Mouse (Mus musculus) neural tube, embryonic 12.5 days (tissue): ENCODE measurements around the gene Exosc1. TPM values are rescaled to one million over a fixed set of nuclear protein-coding genes. Genes with fewer than 3 reads are reported as not detected.
A peak's percentile ranks its signal among the peaks of the same experiment; 100 is the strongest.
"Not testable (repeated sequence)": the region's sequence is repeated elsewhere in the genome, so short reads cannot be mapped to it uniquely, and the experiment has no call there.

Source experiments
- ATAC-seq: fragments of 200-750 bp; cut with Nextera tagmentation; 2 replicates; pipeline ENCODE4 v1.8.0; 2017; ENCODE audit warnings: low read depth, mild to moderate bottlenecking, moderate TSS enrichment, moderate library complexity; ENCODE audit not compliant: low FRiP score
- H3K27ac ChIP-seq: fragments of 300-500 bp; sonication (generic); 2 replicates; pipeline ENCODE4 v1.5.1; 2016
- H3K27me3 ChIP-seq: fragments of 300-500 bp; sonication (generic); replicated peaks from 2 replicates; pipeline ENCODE4 v1.6.1; 2016; ENCODE audit warnings: mild to moderate bottlenecking
- H3K36me3 ChIP-seq: fragments of 300-500 bp; sonication (generic); 2 replicates; pipeline ENCODE4 v1.6.1; 2016; ENCODE audit warnings: mild to moderate bottlenecking
- H3K4me1 ChIP-seq: fragments of 300-500 bp; sonication (generic); 2 replicates; pipeline ENCODE4 v1.6.1; 2016
- H3K4me2 ChIP-seq: fragments of 300-500 bp; sonication (generic); replicated peaks from 2 replicates; pipeline ENCODE4 v1.6.1; 2016; ENCODE audit warnings: mild to moderate bottlenecking
- H3K4me3 ChIP-seq: fragments of 300-500 bp; sonication (generic); 2 replicates; pipeline ENCODE4 v1.5.1; 2016
- H3K9ac ChIP-seq: fragments of 300-500 bp; sonication (generic); 2 replicates; pipeline ENCODE4 v1.6.1; 2016; ENCODE audit warnings: mild to moderate bottlenecking
- H3K9me3 ChIP-seq: fragments of 300-500 bp; sonication (generic); 2 replicates; pipeline ENCODE4 v1.6.1; 2016; ENCODE audit warnings: mild to moderate bottlenecking
- WGBS: fragments of 180-500 bp; shearing (Covaris S2); methylation state at CpG from one replicate; pipeline ENCODE4 v1.1.7; 2016; 5-methylcytosine and 5-hydroxymethylcytosine counted together
- polyA plus RNA-seq: library from polyadenylated mRNA; unstranded; fragments of >200 nt; fragmentation: Nextera tagmentation; extraction: Ambion mirVana; gene quantifications from 2 replicates; pipeline ENCODE4 v1.2.1, GENCODE M21; 2016

Gene Exosc1
- polyA plus RNA-seq, 1 experiment from 2014 or later: 67.0 TPM

DNA sequence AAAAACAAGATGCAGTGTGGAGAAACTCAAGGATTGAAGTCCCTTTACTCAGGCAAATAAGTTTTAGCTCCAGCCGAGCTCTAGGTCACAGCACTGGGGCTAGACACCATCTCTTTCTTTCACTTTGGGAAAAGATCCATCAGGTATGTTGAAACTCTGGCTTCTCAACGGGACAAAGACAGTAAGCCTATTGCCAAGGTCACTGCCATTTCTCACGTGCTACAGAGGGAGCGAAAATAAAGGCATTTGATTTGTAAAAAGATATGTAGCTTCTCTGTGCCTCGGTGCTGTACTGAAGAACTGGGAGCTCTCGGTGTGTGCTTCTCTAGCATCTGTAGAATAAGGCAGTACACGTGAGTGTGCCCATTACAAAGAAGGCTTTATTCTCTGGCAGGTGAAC lies 10.6 kb upstream of the Exosc1 start:
- no peaks in the 10 kb centered on the region for H3K27me3 ChIP-seq
- 0 out of 2 replicates have a peak, but pooled peaks cover 4% of the 10 kb centered on the region for H3K9me3 ChIP-seq
- no peak overlapping the region for H3K9ac ChIP-seq
- H3K27ac ChIP-seq: no peak overlapping the region
- H3K4me1 ChIP-seq: no peaks in the 10 kb centered on the region
- peaks cover 92% of the 10 kb centered on the region for H3K36me3 ChIP-seq
- WGBS: 91% methylated on average over 7 of the region's 7 CpGs
- no peak overlapping the region for H3K4me3 ChIP-seq
- ATAC-seq: no peak
- H3K4me2 ChIP-seq: no peak overlapping the region

GRCm38 (mm10) chr19:41938539-41938938 lies 5.3 kb upstream of the Exosc1 start:
- ATAC-seq: no peak
- H3K36me3 ChIP-seq: peaks cover 64% of the 10 kb centered on the region
- no peak overlapping the region for H3K4me3 ChIP-seq
- H3K27me3 ChIP-seq: no peaks in the 10 kb centered on the region
- H3K27ac ChIP-seq: no peak overlapping the region
- no peak overlapping the region for H3K4me2 ChIP-seq
- peaks cover 8% of the 10 kb centered on the region for H3K4me1 ChIP-seq
- no peak overlapping the region for H3K9ac ChIP-seq
- 94% methylated on average over 5 of the region's 5 CpGs for WGBS
- H3K9me3 ChIP-seq: no peaks in the 10 kb centered on the region

DNA sequence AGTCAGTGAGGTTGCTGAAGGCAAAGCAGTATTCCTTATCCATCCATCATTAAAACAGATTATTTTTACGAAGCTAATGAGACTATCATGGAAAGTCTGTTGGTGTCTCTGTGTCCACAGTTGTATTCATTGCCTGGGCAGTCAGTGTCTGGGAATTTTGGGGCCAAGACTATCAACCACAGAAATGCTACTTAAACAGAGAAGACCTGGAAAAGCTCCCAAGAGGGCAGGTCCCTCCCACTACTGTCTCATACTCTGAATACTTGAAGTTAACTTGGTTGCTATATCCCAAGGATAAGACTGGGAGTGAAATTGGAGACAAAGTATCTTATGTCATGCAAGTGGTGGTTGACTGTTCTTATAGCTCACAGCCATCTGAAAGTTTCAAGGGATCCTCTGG lies 2.7 kb upstream of the Exosc1 start:
- Histone ChIP-seq H3K4me2 (no peak overlapping the region), H3K4me3 (no peak overlapping the region), H3K27me3 (no peaks in the 10 kb centered on the region), H3K9me3 (no peaks in the 10 kb centered on the region), H3K4me1 (peaks cover 8% of the 10 kb centered on the region), H3K36me3 (peaks cover 44% of the 10 kb centered on the region), H3K27ac (no peak overlapping the region), H3K9ac (no peak overlapping the region)
- 90% methylated on average over 1 of the region's 1 CpGs for WGBS
- no peak for ATAC-seq

GRCm38 (mm10) chr19:41934124-41934523 lies 901 bp upstream of the Exosc1 start:
- H3K27ac ChIP-seq: no peak overlapping the region
- H3K27me3 ChIP-seq: no peaks in the 10 kb centered on the region
- H3K9me3 ChIP-seq: no peaks in the 10 kb centered on the region
- H3K4me1 ChIP-seq: peaks cover 8% of the 10 kb centered on the region
- 12% methylated on average over 6 of the region's 6 CpGs for WGBS
- peak overlapping the region; percentile 79 for H3K4me2 ChIP-seq
- H3K4me3 ChIP-seq: peak overlapping the region; percentile 89
- peaks cover 35% of the 10 kb centered on the region for H3K36me3 ChIP-seq
- ATAC-seq: no peak
- peak overlapping the region; percentile 72 for H3K9ac ChIP-seq

GRCm38 (mm10) chr19:41932686-41933085 lies 537 bp downstream of the Exosc1 start:
- peak overlapping the region; percentile 89 for H3K4me3 ChIP-seq
- H3K36me3 ChIP-seq: peaks cover 35% of the 10 kb centered on the region
- peak; percentile 27 for ATAC-seq
- H3K27ac ChIP-seq: peak overlapping the region; percentile 59; the same call in 1 of the 2 replicates
- peaks cover 8% of the 10 kb centered on the region for H3K4me1 ChIP-seq
- H3K4me2 ChIP-seq: peak overlapping the region; percentile 79
- H3K27me3 ChIP-seq: no peaks in the 10 kb centered on the region
- no peaks in the 10 kb centered on the region for H3K9me3 ChIP-seq
- H3K9ac ChIP-seq: peak overlapping the region; percentile 77
- WGBS: under 1% methylated on average over 28 of the region's 28 CpGs

DNA sequence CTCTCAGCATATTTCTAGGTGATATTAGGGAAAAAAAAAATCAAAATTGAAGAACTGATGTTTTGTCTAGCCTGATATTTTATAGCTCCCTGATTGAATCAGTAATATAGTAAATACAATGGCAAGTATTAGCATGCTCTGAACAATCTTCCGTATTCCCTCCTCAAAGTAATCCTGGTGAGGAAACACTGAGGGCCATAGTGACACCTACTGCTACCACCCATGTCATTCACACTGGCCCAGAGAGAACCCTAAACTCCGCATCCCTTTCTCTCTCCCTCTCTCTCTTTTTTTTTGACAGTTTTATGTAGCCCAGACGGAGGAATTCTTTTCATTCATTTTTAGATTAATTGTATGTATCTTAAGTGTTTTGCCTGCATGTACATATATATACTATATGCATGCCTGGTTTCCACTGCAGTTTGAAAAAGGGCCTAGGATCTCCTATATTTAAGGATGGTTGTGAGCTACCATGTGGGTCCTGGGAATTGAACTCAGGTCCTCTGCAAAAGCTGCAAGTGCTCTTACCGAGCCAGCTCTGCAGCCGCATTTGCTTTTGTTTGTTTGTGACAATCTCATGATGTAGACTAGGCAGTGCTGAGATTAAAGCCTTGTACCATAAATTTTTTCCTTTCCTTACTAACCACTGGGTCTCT lies 12.7 kb downstream of the Exosc1 start:
- Histone ChIP-seq H3K4me1 (no peaks in the 10 kb centered on the region), H3K27me3 (no peaks in the 10 kb centered on the region), H3K27ac (no peak overlapping the region), H3K9ac (no peak overlapping the region), H3K36me3 (peaks cover 65% of the 10 kb centered on the region), H3K4me3 (no peak overlapping the region), H3K9me3 (no peaks in the 10 kb centered on the region), H3K4me2 (no peak overlapping the region)
- 85% methylated on average over 5 of the region's 5 CpGs for WGBS
- ATAC-seq: no peak

DNA sequence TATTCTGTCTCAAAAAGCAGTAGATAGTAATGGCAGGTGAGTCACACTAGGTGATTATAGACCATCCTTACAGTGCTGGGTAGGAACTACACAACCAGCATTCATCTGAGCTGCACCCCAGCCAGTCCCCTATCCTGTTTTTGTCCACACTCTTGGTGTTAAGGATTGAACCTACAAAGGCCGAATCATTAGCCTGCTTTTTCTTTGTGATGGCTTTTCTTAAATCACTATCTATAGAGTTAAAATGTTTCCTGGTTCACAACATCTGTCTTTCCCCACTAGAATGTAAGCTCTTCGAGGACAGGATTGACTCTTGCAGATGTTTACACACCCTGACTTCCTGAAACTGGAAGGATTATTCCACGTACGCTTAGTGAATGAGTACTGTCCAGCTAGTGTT lies 13.8 kb downstream of the Exosc1 start:
- no peaks in the 10 kb centered on the region for H3K9me3 ChIP-seq

DNA sequence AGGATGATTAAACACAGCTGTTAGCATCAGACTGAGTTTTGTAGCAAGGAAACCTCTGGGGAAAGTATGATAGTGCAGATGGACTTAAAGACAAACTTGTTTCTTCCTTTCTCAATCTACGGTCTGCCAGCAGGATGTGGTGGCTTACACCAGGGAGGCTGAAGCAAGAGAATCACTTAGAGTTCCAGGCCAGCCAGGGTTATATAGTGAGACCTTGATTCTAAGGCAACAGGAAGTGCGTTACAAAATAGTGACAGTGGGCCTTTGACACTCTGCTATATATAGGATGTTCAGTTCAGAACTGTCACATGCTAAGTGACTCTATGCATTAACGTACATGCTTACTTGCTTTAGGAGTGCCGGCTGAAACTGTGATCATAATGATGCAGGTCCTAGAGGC lies 16.4 kb downstream of the Exosc1 start:
- Histone ChIP-seq H3K9me3 (no peaks in the 10 kb centered on the region), H3K27ac (no peak overlapping the region), H3K36me3 (peaks cover 41% of the 10 kb centered on the region), H3K4me3 (no peak overlapping the region), H3K9ac (no peak overlapping the region), H3K27me3 (no peaks in the 10 kb centered on the region), H3K4me1 (peaks cover 18% of the 10 kb centered on the region), H3K4me2 (no peak overlapping the region)
- no peak for ATAC-seq
- whole genome bisulfite sequencing: 91% methylated on average over 4 of the region's 4 CpGs

More for the DNA sequence above, 13.8 kb downstream of the Exosc1 start:
- H3K36me3 ChIP-seq: peaks cover 60% of the 10 kb centered on the region
- no peak overlapping the region for H3K9ac ChIP-seq
- no peak overlapping the region for H3K4me2 ChIP-seq
- no peak overlapping the region for H3K27ac ChIP-seq
- 80% methylated on average over 4 of the region's 4 CpGs for WGBS
- ATAC-seq: no peak
- H3K4me1 ChIP-seq: no peaks in the 10 kb centered on the region
- H3K4me3 ChIP-seq: no peak overlapping the region
- no peaks in the 10 kb centered on the region for H3K27me3 ChIP-seq

DNA sequence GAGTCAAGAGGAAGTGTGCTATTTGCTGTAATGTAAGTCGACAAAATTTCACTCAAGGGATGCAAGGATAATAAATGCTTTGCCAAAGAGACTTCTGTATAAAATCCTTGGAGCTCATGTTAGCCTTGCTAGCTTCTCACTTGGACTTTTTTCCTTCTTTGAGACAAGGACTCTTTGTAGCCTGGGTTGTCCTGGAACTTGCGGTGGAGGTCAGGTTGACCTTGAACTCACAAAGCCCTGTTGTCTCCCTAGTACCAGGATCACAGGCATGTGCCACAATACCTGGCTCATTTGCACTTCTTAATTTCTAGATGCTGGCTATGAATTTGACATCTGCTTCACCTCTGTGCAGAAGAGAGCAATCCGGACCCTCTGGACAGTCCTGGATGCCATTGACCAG lies 17.9 kb downstream of the Exosc1 start:
- Histone ChIP-seq H3K36me3 (peaks cover 36% of the 10 kb centered on the region), H3K4me3 (no peak overlapping the region), H3K4me2 (no peak overlapping the region), H3K4me1 (peaks cover 18% of the 10 kb centered on the region), H3K9me3 (no peaks in the 10 kb centered on the region), H3K27ac (no peak overlapping the region), H3K27me3 (no peaks in the 10 kb centered on the region), H3K9ac (no peak overlapping the region)
- WGBS: 93% methylated on average over 3 of the region's 3 CpGs
- no peak for ATAC-seq

DNA sequence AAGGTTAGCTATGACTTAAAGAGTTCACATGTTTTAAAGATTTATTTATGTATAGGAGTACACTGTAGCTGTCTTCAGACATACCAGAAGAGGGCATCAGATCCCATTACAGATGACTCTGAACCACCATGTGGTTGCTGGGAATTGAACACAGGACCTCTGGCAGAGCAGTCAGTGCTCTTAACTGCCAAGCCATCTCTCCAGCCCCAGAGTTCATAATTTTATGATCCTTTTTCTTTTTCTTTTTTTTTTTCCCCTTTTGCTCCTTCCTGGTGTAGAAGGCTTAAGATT lies 18.7 kb downstream of the Exosc1 start:
- Histone ChIP-seq H3K36me3 (peaks cover 30% of the 10 kb centered on the region), H3K4me2 (peak overlapping the region; percentile 68; the same call in 1 of the 2 replicates), H3K4me1 (peaks cover 18% of the 10 kb centered on the region)
- H3K9me3 ChIP-seq, H3K4me3 ChIP-seq, H3K27ac ChIP-seq, H3K9ac ChIP-seq, ATAC-seq, H3K27me3 ChIP-seq: not testable (repeated sequence)

GRCm38 (mm10) chr19:41913774-41914591 lies 19.2 kb downstream of the Exosc1 start:
- Histone ChIP-seq H3K9me3 (no peaks in the 10 kb centered on the region), H3K4me3 (peak overlapping the region; percentile 88), H3K9ac (peak overlapping the region; percentile 86), H3K27ac (no peak overlapping the region), H3K4me1 (peaks cover 18% of the 10 kb centered on the region), H3K36me3 (peaks cover 24% of the 10 kb centered on the region), H3K4me2 (peak overlapping the region; percentile 68), H3K27me3 (no peaks in the 10 kb centered on the region)
- WGBS: 51% methylated on average over 6 of the region's 6 CpGs
- ATAC-seq: no peak

DNA sequence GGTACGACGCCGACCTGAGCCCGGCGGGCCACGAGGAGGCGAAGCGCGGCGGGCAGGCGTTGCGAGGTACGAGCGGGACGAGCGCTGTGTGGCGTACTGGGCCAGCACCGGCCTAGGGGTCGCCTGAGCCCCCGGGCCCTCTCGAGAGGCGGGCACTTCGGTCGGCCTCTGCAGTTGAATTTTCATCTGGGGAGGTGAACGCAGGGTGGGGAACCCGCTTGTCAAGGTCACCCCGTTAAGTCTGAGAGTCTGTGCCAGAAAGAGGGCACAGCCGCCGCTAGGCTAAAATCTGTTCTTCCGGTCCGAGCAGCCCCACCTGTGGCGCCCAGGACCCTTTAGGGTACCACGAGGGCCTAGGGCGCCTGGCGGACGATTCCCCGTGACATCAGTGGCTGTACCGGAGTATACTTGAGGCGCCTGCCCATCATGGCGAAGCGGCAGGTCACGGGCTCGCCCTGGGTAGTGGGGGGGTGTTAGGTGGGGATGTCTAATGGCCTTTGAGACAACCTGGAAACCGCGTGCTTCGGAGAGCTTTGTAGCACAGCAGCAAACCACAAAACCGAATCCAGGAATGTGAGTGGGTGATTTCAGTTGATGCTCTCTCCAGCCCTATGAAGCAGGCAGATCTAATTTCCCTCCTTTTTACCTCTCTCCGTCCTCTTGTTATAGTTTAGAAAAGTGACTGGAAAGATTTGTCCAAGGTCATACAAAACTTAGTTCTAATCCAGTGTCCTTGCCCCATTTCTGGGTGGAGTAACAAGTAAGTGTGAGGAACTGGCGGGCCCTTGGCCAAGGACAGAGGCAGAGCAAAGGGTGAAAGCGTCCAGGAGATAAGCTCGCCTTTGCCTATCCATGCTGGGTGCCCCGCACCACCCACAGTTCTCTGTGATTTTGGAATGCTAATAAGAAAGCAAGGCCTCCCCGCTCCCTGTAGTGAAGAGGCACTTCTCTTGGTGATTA lies 20.8 kb downstream of the Exosc1 start:
- Histone ChIP-seq H3K9ac (peak overlapping the region; percentile 86), H3K4me2 (peak overlapping the region; percentile 68), H3K27me3 (no peaks in the 10 kb centered on the region), H3K36me3 (peaks cover 18% of the 10 kb centered on the region), H3K4me3 (peak overlapping the region; percentile 88), H3K4me1 (peaks cover 18% of the 10 kb centered on the region), H3K9me3 (no peaks in the 10 kb centered on the region), H3K27ac (peak overlapping the region; percentile 59; the same call in 1 of the 2 replicates)
- ATAC-seq: peak; percentile 78
- WGBS: under 1% methylated on average over 53 of the region's 53 CpGs
